Mouse (Mus musculus): Measurements from ENCODE around the gene Mmp25.

- TF ChIP-seq CTCF (IDR thresholded peaks at IDR 0.05; ENCODE audit: borderline replicate concordance, extremely low read depth, insufficient read depth, insufficient read length) (peak; percentile 67), POLR2A (IDR thresholded peaks at IDR 0.05; ENCODE audit: borderline replicate concordance, extremely low read depth, insufficient read depth, insufficient read length, poor library complexity, severe bottlenecking) (no peak)
Observed at GRCm38 (mm10) chr17:23610361-23610800, 34.7 kb downstream of the Mmp25 start.

All from brain, embryonic 14.5 days (tissue).